In the genomic region with DNA sequence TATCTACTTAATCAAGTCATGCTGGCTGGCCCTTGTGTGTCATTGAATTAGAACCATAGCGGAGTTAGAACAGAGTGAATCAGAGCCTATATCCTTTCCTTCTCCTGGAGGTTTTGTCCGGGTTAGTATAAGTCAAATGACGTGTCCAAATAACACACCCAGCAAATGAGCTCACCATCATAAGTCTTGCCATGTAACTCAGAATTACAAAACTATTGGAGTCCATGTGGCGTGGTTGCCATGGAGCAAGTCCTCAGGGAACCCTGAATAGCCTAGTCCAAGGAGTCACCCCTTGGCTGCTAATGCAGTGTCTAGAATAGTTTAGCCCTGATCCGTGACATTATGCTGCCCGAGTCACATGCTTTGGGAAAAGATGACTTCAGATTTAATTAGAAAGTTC, we compare ENCODE assay signal across 8 mouse cellular contexts. TPM values are rescaled to one million over a fixed set of nuclear protein-coding genes. Genes with fewer than 3 reads are reported as not detected.
DNase-seq lines count a peak whose midpoint lies in the region; ATAC-seq and TF ChIP-seq lines count a peak whose summit lies in the region.
"Had no signal": no experiment of that assay in that cellular context is flagged by ENCODE, and none has a peak within 500 bp of the region (broad histone marks: within the 10 kb centered on the region; RNA-seq: fewer than 3 reads in every experiment).

No protein-coding gene starts in this region.

- no peak overlapping the region for H3K4me3 ChIP-seq in lung, postnatal 0 days (ENCODE audit: low read depth, low read length)
- H3K4me3 ChIP-seq in lung, adult 2 months (replicated peaks; ENCODE audit: extremely low read depth, low read depth, low read length): no peak overlapping the region
- no peak overlapping the region for H3K4me3 ChIP-seq in forebrain, embryonic 14.5 days (ENCODE audit: low read depth, low read length)
- H3K4me3 ChIP-seq: embryonic facial prominence, embryonic 12.5 days had no signal

- H3K9me3 ChIP-seq in lung, postnatal 0 days (ENCODE audit: low read length): no peaks in the 10 kb centered on the region
- no peaks in the 10 kb centered on the region for H3K9me3 ChIP-seq in forebrain, embryonic 14.5 days (replicated peaks; ENCODE audit: control insufficient read depth, low read length)
- H3K9me3 ChIP-seq: embryonic facial prominence, embryonic 12.5 days had no signal

- H3K9ac ChIP-seq in lung, postnatal 0 days (replicated peaks; ENCODE audit: low read depth): no peak overlapping the region
- no peak overlapping the region for H3K9ac ChIP-seq in forebrain, embryonic 14.5 days (ENCODE audit: low read length)
- H3K9ac ChIP-seq: embryonic facial prominence, embryonic 12.5 days had no signal

- H3K27me3 ChIP-seq in lung, postnatal 0 days (replicated peaks; ENCODE audit: insufficient read depth, low read length): no peaks in the 10 kb centered on the region
- H3K27me3 ChIP-seq in forebrain, embryonic 14.5 days (replicated peaks; ENCODE audit: control insufficient read depth, insufficient read depth, low read length): no peaks in the 10 kb centered on the region
- H3K27me3 ChIP-seq: embryonic facial prominence, embryonic 12.5 days had no signal

- H3K27ac ChIP-seq in lung, postnatal 0 days (ENCODE audit: low read length): no peak overlapping the region
- no peak overlapping the region for H3K27ac ChIP-seq in forebrain, embryonic 14.5 days (ENCODE audit: low read depth, low read length)
- H3K27ac ChIP-seq: embryonic facial prominence, embryonic 12.5 days had no signal

- no peak for TF ChIP-seq CTCF in lung, postnatal 0 days (IDR thresholded peaks at IDR 0.05)
- no peak for TF ChIP-seq CTCF in lung, adult 2 months (IDR thresholded peaks at IDR 0.05; ENCODE audit: insufficient read depth, low read length)

- 84% methylated on average over 6 of the region's 6 CpGs for WGBS in lung, postnatal 0 days
- 66% methylated on average over 6 of the region's 6 CpGs for WGBS in lung, adult 2 months
- 74% methylated on average over 6 of the region's 6 CpGs for WGBS in forebrain, embryonic 14.5 days

- no peaks in the 10 kb centered on the region for H3K36me3 ChIP-seq in lung, postnatal 0 days (ENCODE audit: insufficient read depth, low read length)
- no peaks in the 10 kb centered on the region for H3K36me3 ChIP-seq in forebrain, embryonic 14.5 days (ENCODE audit: control insufficient read depth, insufficient read depth, low read length)
- H3K36me3 ChIP-seq: embryonic facial prominence, embryonic 12.5 days had no signal

- DNase-seq in lung, postnatal 0 days (ENCODE audit: low spot score): peak; percentile 8
- DNase-seq in lung, adult 2 months: no peak
- DNase-seq in adrenal gland, postnatal 14 days: peak; percentile 73
- DNase-seq in gastrocnemius, postnatal 25 days: peak; percentile 78
- DNase-seq in kidney, postnatal 25 days: peak; percentile 35 to 70
- no peak for DNase-seq in ovary, postnatal 14 days (ENCODE audit: low spot score)
- DNase-seq in forebrain, embryonic 14.5 days (ENCODE audit: low spot score): no peak

- no peak overlapping the region for H3K4me2 ChIP-seq in lung, postnatal 0 days (replicated peaks; ENCODE audit: low read depth, low read length)
- H3K4me2 ChIP-seq in forebrain, embryonic 14.5 days (ENCODE audit: low read length): no peak overlapping the region
- H3K4me2 ChIP-seq: embryonic facial prominence, embryonic 12.5 days had no signal

- no peak for TF ChIP-seq EP300 in lung, postnatal 0 days (IDR thresholded peaks at IDR 0.05)

- 0 out of 2 replicates have a peak, but pooled peaks have one; percentile 37 for ATAC-seq in lung, postnatal 0 days
- no peak for ATAC-seq in forebrain, embryonic 14.5 days

- no peaks in the 10 kb centered on the region for H3K4me1 ChIP-seq in lung, postnatal 0 days (ENCODE audit: insufficient read depth, low read depth, low read length)
- H3K4me1 ChIP-seq in lung, adult 2 months (ENCODE audit: control insufficient read depth, insufficient read depth, low read length): peaks cover 2% of the 10 kb centered on the region; the same call in 1 of the 2 replicates
- H3K4me1 ChIP-seq in forebrain, embryonic 14.5 days (ENCODE audit: control insufficient read depth, insufficient read depth, low read length): no peaks in the 10 kb centered on the region
- H3K4me1 ChIP-seq: embryonic facial prominence, embryonic 12.5 days had no signal

- TF ChIP-seq POLR2A in lung, adult 2 months (IDR thresholded peaks at IDR 0.05; ENCODE audit: borderline replicate concordance, extremely low read depth, low read depth, low read length): no peak

RNA-seq across cellular contexts. Expression of gene Ugp2, which starts 57.7 kb away (rescaled TPM):
- 76.4 and 92.6 TPM in 2 replicates for polyA plus RNA-seq in lung, postnatal 0 days (2015; fragmentation: Nextera tagmentation; extraction: Ambion mirVana)
- polyA plus RNA-seq in lung, adult 2 months (2012; rRNA removed): 4.8 and 9.8 TPM in 2 replicates
- total RNA-seq in adrenal gland, postnatal 14 days (2021): 71.8 and 91.9 TPM in 2 replicates
- 100 to 1,000 TPM; 358 to 461 TPM for total RNA-seq in gastrocnemius, postnatal 25 days (2021)
- 42.9 and 46.1 TPM in 2 replicates for polyA plus RNA-seq in forebrain, embryonic 14.5 days (2014; fragmentation: Nextera tagmentation; extraction: Ambion mirVana)

Comparison
In these comparisons a context has a peak if more than half of its experiments do, and no peak if none do; other contexts are left out.
1. DNase-seq: peak in lung, postnatal 0 days (single experiment), adrenal gland, postnatal 14 days (single experiment), gastrocnemius, postnatal 25 days (single experiment) and kidney, postnatal 25 days (2 of 2); none in lung, adult 2 months (single experiment), ovary, postnatal 14 days (single experiment) and forebrain, embryonic 14.5 days (single experiment).